Mouse (Mus musculus): Measurements from ENCODE around the gene Vmn2r3. TPM values are rescaled to one million over a fixed set of nuclear protein-coding genes. Genes with fewer than 3 reads are reported as not detected.

Vmn2r3 gene
- polyA plus RNA-seq (2014; fragmentation: Illumina TruSeq; extraction: RNeasy Lipid Tissue Mini Kit (QIAGEN cat#74804); ENCODE audit: insufficient read depth, low read depth, low replicate concordance): not detected

DNA sequence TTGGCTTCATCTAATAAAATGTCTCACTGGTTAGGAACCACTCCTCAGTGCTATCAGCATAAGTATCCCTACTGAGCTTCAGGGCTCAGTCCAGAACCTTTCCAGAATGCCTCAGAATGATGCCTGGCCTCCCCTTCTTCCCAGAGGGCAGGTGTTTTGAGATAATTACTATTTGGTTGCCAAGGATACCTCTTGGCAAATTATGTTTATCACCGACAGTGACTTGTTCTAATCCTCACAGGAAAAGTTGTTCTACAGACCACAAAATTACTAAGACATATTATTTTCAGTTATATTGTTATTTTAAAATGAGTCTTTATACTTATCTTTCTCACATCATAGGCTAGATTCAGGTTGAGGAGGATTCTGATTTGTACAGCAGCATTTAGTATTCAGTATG, at the start of gene Vmn2r3:
TSS of gene Vmn2r3 (minus strand) at position 101 of the 400 bp plus-strand sequence.

Other genes with a start within 250 kb of the Vmn2r3 start
- gene Vmn2r1, start 208.2 kb downstream of the Vmn2r3 start, polyA plus RNA-seq (2014; fragmentation: Illumina TruSeq; extraction: RNeasy Lipid Tissue Mini Kit (QIAGEN cat#74804); ENCODE audit: insufficient read depth, low read depth, low replicate concordance): not detected
- gene Vmn2r2, start 147.8 kb downstream of the Vmn2r3 start, polyA plus RNA-seq (2014; fragmentation: Illumina TruSeq; extraction: RNeasy Lipid Tissue Mini Kit (QIAGEN cat#74804); ENCODE audit: insufficient read depth, low read depth, low replicate concordance): not detected
- gene Vmn2r4, start 125.7 kb upstream of the Vmn2r3 start, polyA plus RNA-seq (2014; fragmentation: Illumina TruSeq; extraction: RNeasy Lipid Tissue Mini Kit (QIAGEN cat#74804); ENCODE audit: insufficient read depth, low read depth, low replicate concordance): not detected
- gene Vmn2r5, start 220.1 kb upstream of the Vmn2r3 start, polyA plus RNA-seq (2014; fragmentation: Illumina TruSeq; extraction: RNeasy Lipid Tissue Mini Kit (QIAGEN cat#74804); ENCODE audit: insufficient read depth, low read depth, low replicate concordance): not detected

All from lung, adult 10 weeks (tissue).